Mouse (Mus musculus) inflammation-experienced regulatory T-cells, adult 6 months (primary cell): ENCODE results near the gene Ttc3. TPM values are rescaled to one million over a fixed set of nuclear protein-coding genes. Genes with fewer than 3 reads are reported as not detected.

Experiments
- ATAC-seq: one replicate; pipeline ENCODE4 v1.8.0; 2017
- polyA plus RNA-seq, 3 experiments: library from polyadenylated mRNA; unstranded; fragments of 100-300 nt; shearing (Covaris generic); gene quantifications; one replicate each; pipeline ENCODE4 v1.2.1; 2017

The Ttc3 gene
- polyA plus RNA-seq, 3 experiments from 2014 or later: 30.0 to 103 (median 89.3) TPM

DNA sequence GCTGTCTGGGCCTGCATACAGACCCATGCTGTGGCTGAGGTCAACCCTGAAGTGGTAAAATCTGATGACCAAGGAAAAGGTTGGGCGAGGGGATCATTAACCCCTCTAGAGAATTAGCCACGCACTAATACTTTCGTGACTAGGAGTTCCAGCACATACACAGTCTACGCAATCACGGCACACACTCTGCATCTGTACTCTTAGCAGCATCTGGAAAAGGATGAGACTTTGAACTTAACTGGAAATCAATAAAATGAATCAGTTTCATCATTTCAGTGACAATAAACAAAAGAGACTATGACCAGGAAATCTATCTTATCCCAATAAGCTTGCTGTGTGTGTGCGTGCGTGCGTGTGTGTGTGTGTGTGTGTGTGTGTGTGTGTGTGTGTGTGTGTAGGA is 138.4 kb downstream of the Ttc3 start:
- no peak for ATAC-seq

DNA sequence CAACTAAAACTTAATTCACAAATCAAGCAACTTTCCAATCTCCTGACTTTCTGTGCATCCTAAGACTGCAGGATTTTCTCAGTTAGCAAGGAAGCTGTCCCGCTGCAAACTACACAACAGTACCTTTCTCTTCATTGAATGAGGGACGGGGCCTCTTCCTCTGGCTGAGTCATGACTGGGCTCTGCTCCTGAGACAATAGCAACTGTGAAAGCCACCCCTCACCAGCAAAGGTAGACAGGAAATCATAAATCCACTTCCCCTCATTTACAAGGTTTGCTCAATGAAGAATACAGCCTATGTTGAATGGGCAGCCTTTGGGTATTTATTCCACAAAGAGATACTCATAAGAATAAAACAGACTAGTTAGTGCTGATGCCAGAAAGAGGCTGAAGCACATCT is 139.6 kb downstream of the Ttc3 start:
- ATAC-seq: peak; percentile 70

DNA sequence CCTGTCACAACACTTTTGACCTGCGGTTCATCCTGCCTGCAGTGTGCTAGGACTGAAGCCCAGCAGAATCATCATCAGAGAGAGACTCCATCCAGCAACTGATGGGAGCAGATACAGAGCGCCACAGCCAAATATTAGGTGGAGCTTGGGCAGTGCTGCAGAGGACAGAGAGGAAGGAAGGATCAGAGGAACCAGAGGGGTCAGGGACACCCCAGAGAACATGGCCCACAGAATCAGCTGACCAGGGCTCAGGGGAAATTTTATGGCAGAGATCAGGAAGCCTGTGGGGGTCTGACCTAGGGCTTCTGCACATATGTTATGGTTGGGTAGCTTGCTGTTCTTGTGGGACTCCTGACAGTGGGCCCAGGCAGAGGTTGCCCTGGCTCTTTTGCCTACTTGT is 147.2 kb downstream of the Ttc3 start:
- no peak for ATAC-seq

Other genes with a start within 250 kb of the Ttc3 start
- 1 to 10 TPM; 4.3 to 9.7 (median 9.1) TPM for gene Hlcs, start 57.0 kb upstream of the Ttc3 start, polyA plus RNA-seq
- gene Ripply3, start 42.2 kb upstream of the Ttc3 start, polyA plus RNA-seq: under 1 TPM; 0.39 to 0.81 (median 0.77) TPM
- gene Pigp, start 1.2 kb downstream of the Ttc3 start, polyA plus RNA-seq: 10 to 100 TPM; 47.3 to 96.8 (median 94.1) TPM
- 10 to 100 TPM; 75.1 to 91.9 (median 89.0) TPM for gene Vps26c, start 156.2 kb downstream of the Ttc3 start, polyA plus RNA-seq
- gene Dyrk1a, start 199.4 kb downstream of the Ttc3 start, polyA plus RNA-seq: 10 to 100 TPM; 22.3 to 29.7 (median 25.2) TPM